Mouse (Mus musculus): ENCODE data around the gene Olfr573-ps1.

Gene Olfr573-ps1

GRCm38 (mm10) chr7:102942475-102942874, at the start of gene Olfr573-ps1:
Gene Olfr573-ps1 (minus strand): TSS chr7:102942575.
- in situ Hi-C loops (cut with MboI, MseI), result no loop called here

- in situ Hi-C loops (cut with MboI, MseI), result no loop called here
These were observed 46.8 kb upstream of the Olfr573-ps1 start, which contains the start of gene Olfr578 for GRCm38 (mm10) chr7:102989224-102989623. Gene Olfr578 (minus strand): TSS chr7:102989324.

- in situ Hi-C loops (cut with MboI, MseI), result no loop called here
These were observed 33.5 kb upstream of the Olfr573-ps1 start, which contains the start of gene Olfr577 for GRCm38 (mm10) chr7:102975843-102976242. Gene Olfr577 (minus strand): TSS chr7:102975943.

GRCm38 (mm10) chr7:102974399-102974798, 32.0 kb upstream of the Olfr573-ps1 start:
- in situ Hi-C loops (cut with MboI, MseI), result no loop called here

- in situ Hi-C loops (cut with MboI, MseI), result no loop called here
These were observed 20.0 kb upstream of the Olfr573-ps1 start, which contains the start of gene Olfr576 for GRCm38 (mm10) chr7:102962360-102962759. Gene Olfr576 (plus strand): TSS chr7:102962660.

- in situ Hi-C loops (cut with MboI, MseI), result no loop called here
These were observed 16.2 kb upstream of the Olfr573-ps1 start, which contains the start of gene Olfr575 for GRCm38 (mm10) chr7:102958593-102958992. Gene Olfr575 (minus strand): TSS chr7:102958775.

GRCm38 (mm10) chr7:102958137-102958536, 15.8 kb upstream of the Olfr573-ps1 start:
- in situ Hi-C loops (cut with MboI, MseI), result no loop called here

GRCm38 (mm10) chr7:102950732-102951131, 8.4 kb upstream of the Olfr573-ps1 start:
- in situ Hi-C loops (cut with MboI, MseI), result no loop called here

GRCm38 (mm10) chr7:102948167-102948566, 5.8 kb upstream of the Olfr573-ps1 start, which contains the start of gene Olfr574:
Gene Olfr574 (plus strand): TSS chr7:102948467.
- in situ Hi-C loops (cut with MboI, MseI), result no loop called here

GRCm38 (mm10) chr7:102943417-102943816, 1.0 kb upstream of the Olfr573-ps1 start:
- in situ Hi-C loops (cut with MboI, MseI), result no loop called here

GRCm38 (mm10) chr7:102927105-102927504, 15.3 kb downstream of the Olfr573-ps1 start:
- in situ Hi-C loops (cut with MboI, MseI), result no loop called here

GRCm38 (mm10) chr7:102924109-102924508, 18.3 kb downstream of the Olfr573-ps1 start, which contains the start of gene Olfr572:
Gene Olfr572 (plus strand): TSS chr7:102924409.
- in situ Hi-C loops (cut with MboI, MseI), result loop anchor here (5.0 kb wide), 2 partner anchors 227 to 412 kb away; partner anchors contain the start of gene Olfr557

GRCm38 (mm10) chr7:102919632-102920031, 22.7 kb downstream of the Olfr573-ps1 start:
- in situ Hi-C loops (cut with MboI, MseI), result loop anchor here (5.0 kb wide), 2 partner anchors 222 to 407 kb away; partner anchors contain the start of gene Olfr557

GRCm38 (mm10) chr7:102917032-102917875, 25.1 kb downstream of the Olfr573-ps1 start, which contains the start of gene Olfr571:
Gene Olfr571 (minus strand): TSS chr7:102917536.
- in situ Hi-C loops (cut with MboI, MseI), result no loop called here

GRCm38 (mm10) chr7:102916405-102916804, 26.0 kb downstream of the Olfr573-ps1 start:
- in situ Hi-C loops (cut with MboI, MseI), result no loop called here

GRCm38 (mm10) chr7:102915261-102915660, 27.1 kb downstream of the Olfr573-ps1 start:
- in situ Hi-C loops (cut with MboI, MseI), result no loop called here
